Mouse (Mus musculus): ENCODE measurements at regions not wholly inside any gene's neighbourhood (a gene's known extent, or its start where the extent isn't known, plus 50 kb on each side); places are given as distances from the start of the nearest gene placed in this dataset.

DNA sequence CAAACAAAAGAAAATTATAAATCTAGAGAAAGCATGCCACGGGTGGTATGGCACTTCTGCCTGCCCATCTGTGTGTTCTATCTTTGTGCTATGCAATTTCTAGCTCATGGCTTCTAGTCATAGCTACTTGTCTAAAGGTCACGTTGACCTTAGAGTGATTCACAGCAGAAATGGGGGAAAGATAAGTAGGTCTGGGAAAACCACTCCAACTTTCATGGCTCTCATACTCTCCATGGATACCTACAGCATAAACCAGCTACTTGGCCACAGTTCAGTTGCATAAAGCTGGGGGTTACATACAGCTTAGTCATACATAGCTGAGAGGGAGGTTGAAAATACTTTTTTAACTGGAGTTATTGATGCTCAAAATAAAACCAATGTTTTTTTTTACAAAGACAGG lies 100.6 kb upstream of the Trpc6 start:
- no peak for DNase-seq

- no peak for DNase-seq
These were observed 92.5 kb upstream of the Trpc6 start for GRCm38 (mm10) chr9:8451471-8451870.

DNA sequence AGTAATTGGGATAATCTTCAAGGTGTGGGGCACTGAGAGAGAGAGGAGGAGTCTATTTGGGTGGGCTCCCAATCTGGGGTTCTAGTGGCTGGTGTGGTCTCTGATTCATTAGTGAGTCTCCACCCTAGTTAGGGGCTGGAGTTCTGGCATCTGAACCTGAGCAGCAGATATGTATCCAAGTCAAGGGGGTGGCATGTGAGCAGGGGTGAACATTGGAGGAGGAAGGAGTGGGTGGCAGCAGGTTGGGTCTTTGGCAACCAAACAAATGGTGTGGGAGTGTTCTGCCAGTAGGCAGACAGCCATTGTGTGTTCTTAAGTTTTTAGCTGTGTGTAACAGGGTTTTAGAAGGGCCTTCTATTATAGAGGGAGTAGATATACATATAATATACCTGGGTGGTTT lies 90.4 kb upstream of the Trpc6 start:
- no peak for DNase-seq

DNA sequence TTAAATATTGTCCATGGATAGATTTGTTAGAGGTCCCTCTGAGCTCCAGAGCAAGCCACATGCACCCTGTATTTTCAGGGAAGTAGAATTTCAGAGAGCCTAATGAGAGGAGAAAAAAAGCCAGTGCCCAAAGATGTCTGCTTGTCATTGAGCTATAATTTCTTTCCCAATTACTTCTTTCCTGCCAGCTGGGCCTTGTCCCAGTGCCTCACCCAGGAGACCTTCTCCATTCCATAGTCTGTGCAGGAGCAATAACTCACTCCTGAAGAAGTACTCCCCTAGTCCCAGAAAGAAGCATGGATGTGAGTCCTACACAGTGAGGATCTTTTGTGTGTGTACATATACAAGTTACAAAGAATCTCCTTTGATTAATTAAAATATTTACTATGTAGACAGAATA lies 89.4 kb upstream of the Trpc6 start:
- DNase-seq, result peak; percentile 35

DNA sequence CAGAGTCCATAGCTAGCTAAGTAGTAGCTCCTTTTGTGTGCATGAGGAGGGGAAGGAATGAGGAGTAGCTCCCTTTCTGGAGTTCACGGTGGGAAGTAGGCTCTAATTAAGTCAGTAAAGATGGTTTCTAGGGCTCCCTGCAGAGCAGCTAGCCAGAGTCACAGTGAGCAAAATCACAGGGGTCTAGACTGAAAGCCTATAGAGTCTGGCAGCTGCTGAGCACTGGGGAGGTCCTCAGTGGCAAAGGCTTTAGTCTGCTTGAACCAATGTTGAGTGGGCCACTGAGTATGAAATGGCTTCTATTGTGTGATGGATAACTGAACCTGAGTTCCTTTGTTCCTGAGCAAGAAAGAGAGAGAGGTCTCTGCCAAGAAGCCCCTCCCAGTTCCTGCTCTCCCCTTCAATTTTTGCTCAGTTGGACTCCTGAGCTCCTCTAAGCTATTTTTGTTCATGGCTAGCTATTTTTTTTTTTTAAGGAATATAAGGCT lies 84.8 kb upstream of the Trpc6 start:
- DNase-seq, result no peak

DNA sequence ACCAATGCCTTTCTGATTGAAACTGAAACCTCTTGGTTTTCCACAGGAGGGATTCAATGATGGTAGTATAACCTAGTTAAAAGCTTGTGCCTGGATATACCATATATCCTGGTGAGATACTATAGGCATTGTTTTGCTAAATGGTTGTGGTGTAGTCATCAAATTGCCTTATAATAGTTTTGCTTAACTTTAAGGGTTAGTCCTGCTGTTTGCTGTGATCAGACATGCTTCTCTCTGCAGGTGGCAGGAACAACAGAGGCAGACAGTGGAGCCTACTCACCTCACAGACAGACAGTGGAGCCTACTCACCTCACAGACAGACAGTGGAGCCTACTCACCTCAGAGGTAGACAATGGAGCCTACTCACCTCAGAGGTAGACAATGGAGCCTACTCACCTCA lies 82.2 kb upstream of the Trpc6 start:
- DNase-seq, result no peak

GRCm38 (mm10) chr9:8462881-8463280 lies 81.1 kb upstream of the Trpc6 start:
- no peak for DNase-seq

DNA sequence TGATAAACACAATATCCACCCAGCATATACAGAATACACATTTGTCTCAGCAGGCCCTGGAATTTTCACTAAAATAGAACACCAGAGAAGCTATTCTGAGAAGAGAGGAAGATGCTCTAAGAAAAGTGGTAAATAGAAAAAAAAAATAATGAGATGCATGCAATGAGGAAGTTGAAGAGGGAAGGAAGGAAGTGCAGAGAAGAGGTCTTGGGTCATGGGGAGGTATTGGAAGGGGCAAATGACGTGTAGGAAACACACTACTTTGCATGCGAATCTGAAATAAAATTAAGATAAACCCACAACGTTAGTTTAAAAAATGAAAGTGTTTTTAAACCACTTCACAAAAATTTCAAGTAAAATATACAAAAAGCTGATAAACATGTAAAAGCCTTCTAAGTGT lies 57.4 kb upstream of the Trpc6 start:
- no peak for DNase-seq

- DNase-seq, result no peak
These were observed 56.1 kb upstream of the Trpc6 start for GRCm38 (mm10) chr9:8487821-8488220.
